Mouse (Mus musculus): ENCODE measurements around the gene Ros1.

Gene Ros1

DNA sequence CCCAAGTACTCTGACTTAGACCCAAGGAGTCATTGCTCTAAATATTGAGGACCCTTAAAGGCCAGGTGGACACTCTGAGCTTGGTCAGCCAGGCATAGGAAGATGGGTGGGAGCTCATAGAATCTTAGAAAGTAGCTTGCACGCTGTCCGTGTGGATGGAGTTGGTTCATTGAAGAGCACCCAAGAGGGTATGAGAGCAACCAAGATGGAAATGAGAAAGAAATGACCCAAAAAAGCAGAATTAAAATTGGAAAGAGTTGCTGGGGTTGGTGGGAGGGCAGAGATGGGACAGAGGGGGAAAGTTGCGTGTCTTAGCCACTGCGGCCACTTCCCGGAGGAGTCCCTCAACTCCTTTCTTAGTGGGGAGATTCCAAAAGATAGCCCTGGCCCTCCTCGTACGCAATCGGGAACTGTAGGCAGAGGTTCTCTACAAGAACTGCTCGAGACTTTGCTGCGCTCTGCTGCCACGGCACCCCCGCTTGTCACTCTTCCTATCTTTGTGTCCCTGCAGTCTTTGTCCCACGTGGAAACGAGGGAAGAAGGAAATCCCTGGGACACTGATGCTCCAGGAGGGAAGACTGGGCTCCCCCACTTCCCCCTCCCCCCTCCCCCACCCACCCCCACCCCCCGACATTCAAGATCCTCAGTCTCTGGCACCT lies 173.2 kb downstream of the Ros1 start:
- DNase-seq = no peak

DNA sequence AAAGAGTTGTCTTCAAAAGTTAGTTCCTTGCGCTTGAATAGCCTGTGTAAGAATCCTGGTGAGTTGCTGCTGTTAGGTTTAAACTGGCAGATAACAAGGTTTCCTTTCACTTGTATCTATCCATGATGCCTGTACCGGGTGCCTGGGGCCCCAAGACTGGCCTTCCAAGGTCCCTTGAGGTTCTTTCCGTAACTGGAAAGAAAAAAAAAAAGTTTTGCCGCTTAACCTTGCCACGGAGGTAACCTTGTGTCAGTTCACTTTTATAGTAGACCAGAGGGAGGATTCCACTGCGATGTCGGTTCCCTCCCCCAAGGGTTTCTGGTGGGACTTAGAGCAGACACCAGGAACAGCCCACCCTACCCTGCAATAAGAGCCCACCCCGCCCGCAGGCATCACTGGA lies 173.8 kb downstream of the Ros1 start:
- no peak for DNase-seq

DNA sequence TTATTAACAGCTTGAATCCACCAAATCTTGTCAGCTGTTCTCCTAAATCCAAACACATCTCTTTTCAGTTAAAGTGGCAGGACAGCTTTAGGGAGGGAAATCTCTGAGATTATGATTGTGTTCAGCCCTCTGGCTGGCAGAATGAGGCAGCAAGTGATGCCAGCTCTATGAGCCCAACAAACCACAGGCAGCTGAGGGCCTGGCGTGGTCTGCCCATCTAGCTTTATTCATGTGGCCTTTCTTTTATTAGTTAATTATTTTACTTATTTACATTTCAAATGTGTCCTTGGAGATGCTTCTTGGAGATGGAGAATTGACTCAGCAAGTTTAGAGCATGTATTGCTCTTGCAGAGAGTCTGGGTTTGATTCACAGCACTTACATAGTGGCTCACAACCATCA lies 176.6 kb downstream of the Ros1 start:
- no peak for DNase-seq
